11 mouse cellular contexts compared by ENCODE assay signal in genomic region chr3:94659142-94659748, GRCm38 (mm10). TPM values are rescaled to one million over a fixed set of nuclear protein-coding genes. Genes with fewer than 3 reads are reported as not detected.
DNase-seq lines count a peak whose midpoint lies in the region; ATAC-seq and TF ChIP-seq lines count a peak whose summit lies in the region.
"Not testable (repeated sequence)": the region's sequence is repeated elsewhere in the genome, so short reads cannot be mapped to it uniquely, and the experiment has no call there.
"Had no signal": no experiment of that assay in that cellular context is flagged by ENCODE, and none has a peak within 500 bp of the region (broad histone marks: within the 10 kb centered on the region; RNA-seq: fewer than 3 reads in every experiment).

No protein-coding gene starts in this region.

- not testable (repeated sequence) for H3K9ac ChIP-seq in forebrain, embryonic 11.5 days (ENCODE audit: low read length); midbrain, embryonic 15.5 days
- peak overlapping the region; percentile 27; the same call in 1 of the 2 replicates for H3K9ac ChIP-seq in liver, embryonic 14.5 days (replicated peaks)

- TF ChIP-seq EP300 in liver, embryonic 14.5 days (IDR thresholded peaks at IDR 0.05; ENCODE audit: low read depth), result not testable (repeated sequence)

- not testable (repeated sequence) for H3K27ac ChIP-seq in forebrain, embryonic 11.5 days (ENCODE audit: low read depth, low read length); midbrain, embryonic 15.5 days
- H3K27ac ChIP-seq in liver, embryonic 14.5 days, result peak overlapping the region; percentile 76

- peak; percentile 49 for ATAC-seq in Patski
- ATAC-seq in forebrain, embryonic 11.5 days (replicated peaks; ENCODE audit: low FRiP score), result peak; percentile 40
- ATAC-seq in liver, embryonic 14.5 days (ENCODE audit: insufficient read depth), result peak; percentile 81
- peak; percentile 66; the same call in 1 of the 2 replicates for ATAC-seq in midbrain, embryonic 15.5 days (replicated peaks)

- POLR2A ChIA-PET in Patski (lab: Charles Lee), result interaction anchor here (0.7 kb wide), 1 partner anchor 216 kb away, joined by 3 read pairs; the partner anchor contains the start of gene Mrpl9

- in situ Hi-C loops in Patski (cut with MboI; ENCODE audit: low pct_unique_long_range_greater_than_20kb), result loop anchor here (5.0 kb wide), 1 partner anchor 98 kb away; no protein-coding TSS in a partner anchor

- H3K4me3 ChIP-seq in forebrain, embryonic 11.5 days (ENCODE audit: low read depth, low read length), result not testable (repeated sequence)
- H3K4me3 ChIP-seq in liver, embryonic 14.5 days (ENCODE audit: insufficient read depth in 1 of 2, low read depth in 2 of 2, low read length in 2 of 2), result peak overlapping the region; percentile 30 to 69
- peak overlapping the region; percentile 21 for H3K4me3 ChIP-seq in midbrain, embryonic 15.5 days

- WGBS in forebrain, embryonic 11.5 days, result 23% methylated on average over 8 of the region's 10 CpGs
- WGBS in liver, embryonic 14.5 days (ENCODE audit: insufficient replicate concordance), result 20% methylated on average over 7 of the region's 10 CpGs
- WGBS in midbrain, embryonic 15.5 days, result 29% methylated on average over 8 of the region's 10 CpGs

- TF ChIP-seq CTCF in Patski (IDR thresholded peaks at IDR 0.05), result not testable (repeated sequence)
- 0 out of 2 replicates have a peak, but pooled peaks have one; percentile 11 for TF ChIP-seq CTCF in liver, embryonic 14.5 days (IDR thresholded peaks at IDR 0.05; ENCODE audit: low read depth)

- not testable (repeated sequence) for H3K27me3 ChIP-seq in Patski; forebrain, embryonic 11.5 days (ENCODE audit: control insufficient read depth, insufficient read depth, low read length); liver, embryonic 14.5 days (ENCODE audit: control insufficient read depth, insufficient read depth, low read length); midbrain, embryonic 15.5 days (replicated peaks)

- DNase-seq in Patski (ENCODE audit: low read depth, low spot score); forebrain, embryonic 11.5 days (ENCODE audit: low spot score): not testable (repeated sequence)
- peak; percentile 39 for DNase-seq in cerebellum, adult 9-11 months
- peak; percentile 18 for DNase-seq in heart, postnatal 4 days
- peak; percentile 85 for DNase-seq in kidney, adult 9 months
- DNase-seq in liver, embryonic 14.5 days (ENCODE audit: low read depth in 3 of 3, low spot score in 3 of 3), result peak in 2 of 3 experiments; percentile 42 to 58
- peak; percentile 10 for DNase-seq in thymus, postnatal 14 days

- not testable (repeated sequence) for H3K9me3 ChIP-seq in forebrain, embryonic 11.5 days (ENCODE audit: control insufficient read depth, low read length); liver, embryonic 14.5 days (ENCODE audit: control insufficient read depth, low read length); midbrain, embryonic 15.5 days

- not testable (repeated sequence) for H3K4me1 ChIP-seq in forebrain, embryonic 11.5 days (replicated peaks; ENCODE audit: control insufficient read depth, insufficient read depth, low read length); midbrain, embryonic 15.5 days
- peaks cover 8 to 18% of the 10 kb centered on the region in 2 experiments for H3K4me1 ChIP-seq in liver, embryonic 14.5 days (replicated peaks; ENCODE audit: control insufficient read depth in 2 of 2, insufficient read depth in 2 of 2, low read length in 1 of 2)

- not testable (repeated sequence) for H3K36me3 ChIP-seq in forebrain, embryonic 11.5 days (ENCODE audit: control insufficient read depth, insufficient read depth, low read length); liver, embryonic 14.5 days (replicated peaks; ENCODE audit: control insufficient read depth, insufficient read depth, low read depth); midbrain, embryonic 15.5 days (replicated peaks)

- not testable (repeated sequence) for H3K4me2 ChIP-seq in forebrain, embryonic 11.5 days (ENCODE audit: low read depth, low read length, severe bottlenecking)
- peak overlapping the region; percentile 62 for H3K4me2 ChIP-seq in liver, embryonic 14.5 days (ENCODE audit: low read depth)
- peak overlapping the region; percentile 40 for H3K4me2 ChIP-seq in midbrain, embryonic 15.5 days

- CTCF ChIA-PET in Patski (lab: Charles Lee), result not testable (repeated sequence)

RNA-seq across cellular contexts. Expression of gene Tuft1, which starts 0.6 kb away (rescaled TPM):
- polyA plus RNA-seq in Patski (2021), result 62.3 TPM
- 3.8 and 3.9 TPM in 2 replicates for polyA plus RNA-seq in forebrain, embryonic 11.5 days (2014; fragmentation: Nextera tagmentation; extraction: Ambion mirVana)
- 10 to 100 TPM in 1 of 2 experiments, 1 to 10 TPM in 1; 8.1 to 10.2 TPM for total RNA-seq in heart, postnatal 4 days (2021)
- polyA plus RNA-seq in liver, embryonic 14.5 days (2012; rRNA removed), result 5.7 and 6.2 TPM in 2 replicates
- 7.4 and 7.8 TPM in 2 replicates for polyA plus RNA-seq in liver, embryonic 14.5 days (2014; fragmentation: Nextera tagmentation; extraction: Ambion mirVana)
- 4.9 and 5.8 TPM in 2 replicates for polyA plus RNA-seq in midbrain, embryonic 15.5 days (2015; fragmentation: Nextera tagmentation; extraction: Ambion mirVana)

RNA-seq across cellular contexts. Expression of gene Gm10972, which starts 16.3 kb away (rescaled TPM):
- polyA plus RNA-seq in Patski (2021), result not detected
- not detected in 2 replicates for polyA plus RNA-seq in forebrain, embryonic 11.5 days (2014; fragmentation: Nextera tagmentation; extraction: Ambion mirVana)
- total RNA-seq in heart, postnatal 4 days (2021), result not detected
- polyA plus RNA-seq in liver, embryonic 14.5 days (2012; rRNA removed), result not detected in 2 replicates
- not detected in 2 replicates for polyA plus RNA-seq in liver, embryonic 14.5 days (2014; fragmentation: Nextera tagmentation; extraction: Ambion mirVana)
- not detected in 2 replicates for polyA plus RNA-seq in midbrain, embryonic 15.5 days (2015; fragmentation: Nextera tagmentation; extraction: Ambion mirVana)
- total RNA-seq: adrenal gland, postnatal 25 days; layer of hippocampus, adult 18-20 months had no signal
- polyA plus RNA-seq: lung, adult 2 months had no signal

RNA-seq across cellular contexts. Expression of gene Selenbp2, which starts 34.1 kb away (rescaled TPM):
- polyA plus RNA-seq in Patski (2021), result 0.36 TPM
- polyA plus RNA-seq in forebrain, embryonic 11.5 days (2014; fragmentation: Nextera tagmentation; extraction: Ambion mirVana), result not detected in 2 replicates
- 1 to 10 TPM; 6.7 to 7.1 TPM for total RNA-seq in heart, postnatal 4 days (2021)
- polyA plus RNA-seq in liver, embryonic 14.5 days (2012; rRNA removed), result 19.6 and 20.7 TPM in 2 replicates
- polyA plus RNA-seq in liver, embryonic 14.5 days (2014; fragmentation: Nextera tagmentation; extraction: Ambion mirVana), result 21.2 and 24.3 TPM in 2 replicates
- polyA plus RNA-seq in midbrain, embryonic 15.5 days (2015; fragmentation: Nextera tagmentation; extraction: Ambion mirVana), result 0.32 and 0.49 TPM in 2 replicates

Comparison
In these comparisons a context has a peak if more than half of its experiments do, and no peak if none do; other contexts are left out.
1. RNA of gene Selenbp2, which starts 34.1 kb away (polyA plus RNA-seq): 19.6 to 24.3 TPM in liver, embryonic 14.5 days; 0.32 to 0.49 TPM in midbrain, embryonic 15.5 days, 0.36 TPM in Patski (single experiment) and not detected in forebrain, embryonic 11.5 days; every median in the first group is over 10 times any median in the second.
2. Peak in every context shown above with its lines, with median percentiles within 50 percentile points of each other: ATAC-seq.